Mouse (Mus musculus) C2C12 (cell line): ENCODE results near the gene Sept14.

Experiments used
- MAX ChIP-seq: IDR thresholded peaks from one replicate; pipeline ENCODE4 v1.6.1; 2011; ENCODE audit warnings: mild to moderate bottlenecking, control low read depth
- USF1 ChIP-seq: IDR thresholded peaks from one replicate; pipeline ENCODE4 v1.6.1; 2011; ENCODE audit warnings: low read depth, mild to moderate bottlenecking, control low read depth, moderate library complexity

DNA sequence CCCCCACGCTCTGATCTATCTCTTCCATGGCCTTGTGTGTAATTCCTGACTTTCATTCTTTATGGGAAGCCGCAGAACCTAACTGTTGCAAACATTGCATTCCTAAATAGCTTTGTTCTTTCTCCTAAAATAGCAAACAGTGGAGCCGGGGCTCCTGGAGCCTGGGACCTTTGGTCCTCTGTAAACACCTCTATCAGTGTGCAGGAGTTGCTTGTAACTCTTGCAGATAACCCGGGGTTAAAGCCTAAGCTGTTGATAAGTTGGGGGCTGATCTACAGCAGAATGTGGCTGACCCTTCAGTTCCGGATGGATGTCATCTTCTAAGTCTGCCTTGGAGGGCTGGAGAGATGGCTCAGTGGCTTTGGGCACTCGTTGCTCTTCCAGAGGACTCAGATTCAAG lies 35.7 kb upstream of the Sept14 start:
- TF ChIP-seq MAX (no peak), USF1 (no peak)
